Comparison of ENCODE assay signal across 9 mouse cellular contexts in the genomic region with DNA sequence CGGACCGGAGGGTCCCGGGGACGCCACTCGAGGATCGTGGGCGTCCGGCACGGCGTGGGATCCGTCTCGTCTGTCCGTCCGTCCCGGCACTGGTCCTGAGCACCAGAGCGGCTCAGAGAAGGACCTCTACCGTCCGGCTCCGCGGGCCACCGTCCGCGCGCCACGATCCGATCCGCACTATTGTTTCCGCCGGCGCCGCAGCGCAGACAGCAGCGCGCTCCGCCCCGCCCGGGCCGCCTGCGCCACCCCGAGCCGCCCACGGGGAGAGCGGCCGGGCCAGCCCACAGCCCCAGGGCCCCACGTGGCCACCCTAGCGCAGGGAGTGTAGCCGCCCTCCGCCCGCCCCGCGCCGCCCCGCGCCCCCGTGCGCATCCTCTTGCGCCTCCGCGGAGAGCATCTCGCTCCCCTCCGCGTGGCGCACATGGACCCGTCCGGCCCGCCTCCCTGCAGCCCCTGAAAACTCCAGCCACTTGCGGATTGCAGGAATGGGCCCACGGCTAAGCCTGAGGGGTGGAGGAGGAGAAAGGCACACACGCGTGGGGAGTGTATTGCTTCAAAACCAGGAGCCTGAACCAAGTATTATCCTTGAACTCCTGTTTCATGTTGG. TPM values are rescaled to one million over a fixed set of nuclear protein-coding genes. Genes with fewer than 3 reads are reported as not detected.
DNase-seq lines count a peak whose midpoint lies in the region; ATAC-seq and TF ChIP-seq lines count a peak whose summit lies in the region.
"Had no signal": no experiment of that assay in that cellular context is flagged by ENCODE, and none has a peak within 500 bp of the region (broad histone marks: within the 10 kb centered on the region; RNA-seq: fewer than 3 reads in every experiment).

A gene (minus strand): TSS at position 231 of the 607 bp plus-strand sequence.

- peak within 1 kb of the TSS; percentile 86 for H3K4me3 ChIP-seq in embryonic facial prominence, embryonic 10.5 days
- H3K4me3 ChIP-seq in kidney, adult 2 months (ENCODE audit: insufficient read depth, low read depth, low read length) = peak within 1 kb of the TSS; percentile 67
- H3K4me3 ChIP-seq in limb, embryonic 13.5 days = peak within 1 kb of the TSS; percentile 83
- H3K4me3 ChIP-seq in midbrain, embryonic 15.5 days = peak within 1 kb of the TSS; percentile 83

- H3K4me1 ChIP-seq in embryonic facial prominence, embryonic 10.5 days = peaks cover 30% of the 10 kb centered on the region
- H3K4me1 ChIP-seq in kidney, adult 2 months (ENCODE audit: control insufficient read depth, insufficient read depth, low read length) = no peaks in the 10 kb centered on the region
- peaks cover 18% of the 10 kb centered on the region for H3K4me1 ChIP-seq in limb, embryonic 13.5 days
- peaks cover 27% of the 10 kb centered on the region for H3K4me1 ChIP-seq in midbrain, embryonic 15.5 days

- peak within 1 kb of the TSS; percentile 91 for H3K9ac ChIP-seq in limb, embryonic 13.5 days
- peak within 1 kb of the TSS; percentile 63 for H3K9ac ChIP-seq in midbrain, embryonic 15.5 days

- no peak for TF ChIP-seq CTCF in kidney, adult 2 months (conservative IDR thresholded peaks at IDR 0.05; ENCODE audit: insufficient read depth, insufficient read length, low read depth, low read length)

- H3K36me3 ChIP-seq in embryonic facial prominence, embryonic 10.5 days (replicated peaks) = peaks cover 18% of the 10 kb centered on the region
- H3K36me3 ChIP-seq in kidney, adult 2 months (ENCODE audit: control insufficient read depth, insufficient read depth, low read length) = no peaks in the 10 kb centered on the region
- peaks cover 8% of the 10 kb centered on the region; the same call in 1 of the 2 replicates for H3K36me3 ChIP-seq in limb, embryonic 13.5 days
- H3K36me3 ChIP-seq in midbrain, embryonic 15.5 days (replicated peaks) = no peaks in the 10 kb centered on the region
- H3K36me3 ChIP-seq: G1E had no signal

- ATAC-seq in limb, embryonic 13.5 days (ENCODE audit: low FRiP score, low read depth) = peak; percentile 98
- peak; percentile 97 for ATAC-seq in midbrain, embryonic 15.5 days (replicated peaks)

- WGBS in embryonic facial prominence, embryonic 10.5 days = under 1% methylated on average over 70 of the region's 70 CpGs
- WGBS in kidney, adult 2 months = 2% methylated on average over 67 of the region's 70 CpGs
- WGBS in limb, embryonic 13.5 days = 0% methylated on average over 55 of the region's 70 CpGs
- WGBS in midbrain, embryonic 15.5 days = 0% methylated on average over 67 of the region's 70 CpGs

- peak within 1 kb of the TSS; percentile 96 for H3K27ac ChIP-seq in embryonic facial prominence, embryonic 10.5 days (replicated peaks)
- peak within 1 kb of the TSS; percentile 55; the same call in 1 of the 2 replicates for H3K27ac ChIP-seq in kidney, adult 2 months (ENCODE audit: insufficient read depth, low read depth, low read length)
- peak within 1 kb of the TSS; percentile 92 for H3K27ac ChIP-seq in limb, embryonic 13.5 days
- H3K27ac ChIP-seq in midbrain, embryonic 15.5 days = peak within 1 kb of the TSS; percentile 79

- H3K27me3 ChIP-seq in embryonic facial prominence, embryonic 10.5 days (replicated peaks; ENCODE audit: low read depth, poor library complexity, severe bottlenecking) = no peaks in the 10 kb centered on the region
- no peaks in the 10 kb centered on the region for H3K27me3 ChIP-seq in kidney, adult 2 months (replicated peaks; ENCODE audit: control insufficient read depth, insufficient read depth, low read length)
- no peaks in the 10 kb centered on the region for H3K27me3 ChIP-seq in limb, embryonic 13.5 days
- H3K27me3 ChIP-seq in midbrain, embryonic 15.5 days (replicated peaks) = no peaks in the 10 kb centered on the region

- DNase-seq in layer of hippocampus, adult 11-12 months (ENCODE audit: low spot score) = peak; percentile 81
- DNase-seq in layer of hippocampus, adult 9-10 months (ENCODE audit: low spot score) = no peak
- peak; percentile 95 for DNase-seq in embryonic facial prominence, embryonic 10.5 days (ENCODE audit: low spot score)
- peak; percentile 87 to 93 for DNase-seq in heart, adult 18-20 months
- peak; percentile 86 for DNase-seq in kidney, adult 2 months
- peak; percentile 86 to 87 for DNase-seq in spleen, adult 18-20 months

- no peaks in the 10 kb centered on the region for H3K9me3 ChIP-seq in embryonic facial prominence, embryonic 10.5 days
- H3K9me3 ChIP-seq in limb, embryonic 13.5 days = no peaks in the 10 kb centered on the region
- H3K9me3 ChIP-seq in midbrain, embryonic 15.5 days = no peaks in the 10 kb centered on the region

- no peak for TF ChIP-seq POLR2A in kidney, adult 2 months (IDR thresholded peaks at IDR 0.05; ENCODE audit: low read depth, low read length)

- peak within 1 kb of the TSS; percentile 72 for H3K4me2 ChIP-seq in limb, embryonic 13.5 days (replicated peaks)
- peak within 1 kb of the TSS; percentile 76 for H3K4me2 ChIP-seq in midbrain, embryonic 15.5 days

RNA-seq across cellular contexts. Expression of the gene that starts here (rescaled TPM):
- 24.8 and 28.3 TPM in 2 replicates for polyA plus RNA-seq in embryonic facial prominence, embryonic 10.5 days (2016; fragmentation: Nextera tagmentation; extraction: Ambion mirVana)
- 1 to 10 TPM; 3.5 to 5.4 TPM for total RNA-seq in heart, adult 18-20 months (2021)
- 1.1 and 1.9 TPM in 2 replicates for polyA plus RNA-seq in kidney, adult 2 months (2012; rRNA removed)
- 24.2 and 24.4 TPM in 2 replicates for polyA plus RNA-seq in limb, embryonic 13.5 days (2015; fragmentation: Nextera tagmentation; extraction: Ambion mirVana)
- polyA plus RNA-seq in midbrain, embryonic 15.5 days (2015; fragmentation: Nextera tagmentation; extraction: Ambion mirVana) = 7.5 and 8.1 TPM in 2 replicates
- total RNA-seq: G1E had no signal
- polyA plus RNA-seq: G1E had no signal
